Mouse (Mus musculus) brain, embryonic 14.5 days (tissue): Measurements from ENCODE around the gene Gm17545. TPM values are rescaled to one million over a fixed set of nuclear protein-coding genes. Genes with fewer than 3 reads are reported as not detected.
"Not testable (repeated sequence)": the region's sequence is repeated elsewhere in the genome, so short reads cannot be mapped to it uniquely, and the experiment has no call there.

Experiments
- DNase-seq: peaks from one replicate; pipeline ENCODE4 v3.0.0-alpha.2; 2011; ENCODE audit warnings: low read depth
- CTCF ChIP-seq: fragments of 200-500 bp; IDR thresholded peaks from 2 replicates; pipeline ENCODE4 v1.5.1; 2012; ENCODE audit warnings: inconsistent platforms, mild to moderate bottlenecking, moderate library complexity, borderline replicate concordance; ENCODE audit not compliant: insufficient read depth, insufficient read length; ENCODE audit errors: extremely low read depth
- POLR2A ChIP-seq: fragments of 200-500 bp; IDR thresholded peaks from 2 replicates; pipeline ENCODE4 v1.6.1; 2012; ENCODE audit warnings: mild to moderate bottlenecking, inconsistent platforms, borderline replicate concordance; ENCODE audit not compliant: poor library complexity, insufficient read depth, insufficient read length, severe bottlenecking; ENCODE audit errors: extremely low read depth
- polyA plus RNA-seq: library from polyadenylated mRNA; depleted of rRNA; stranded (reverse); fragments of >200 nt; gene quantifications from 2 replicates; pipeline ENCODE4 v1.2.3, GENCODE M21; 2012; rRNA removed

The Gm17545 gene
- not detected in 2 replicates for polyA plus RNA-seq

- not testable (repeated sequence) for DNase-seq
These were observed at the start of gene Gm17545 for GRCm38 (mm10) chr9:22453990-22454389. Gm17545 (plus strand) TSS chr9:22454290.

GRCm38 (mm10) chr9:22405414-22405813, 48.7 kb upstream of the Gm17545 start:
- no peak for DNase-seq
- TF ChIP-seq CTCF (no peak), POLR2A (no peak)

- not testable (repeated sequence) for DNase-seq
These were observed 46.5 kb upstream of the Gm17545 start for GRCm38 (mm10) chr9:22407633-22408032.

GRCm38 (mm10) chr9:22408344-22408743, 45.7 kb upstream of the Gm17545 start:
- peak; percentile 59 for DNase-seq

- TF ChIP-seq POLR2A, result no peak
- TF ChIP-seq CTCF, result no peak
- no peak for DNase-seq
These were observed 44.6 kb upstream of the Gm17545 start for GRCm38 (mm10) chr9:22409501-22409900.

GRCm38 (mm10) chr9:22411002-22411857, 42.9 kb upstream of the Gm17545 start, which contains the start of gene 9530077C05Rik:
9530077C05Rik (plus strand) TSS chr9:22411513.
- DNase-seq, result peak; percentile 99
- peak; percentile 92 for TF ChIP-seq CTCF
- TF ChIP-seq POLR2A, result peak; percentile 17; the same call in 1 of the 2 replicates

- TF ChIP-seq CTCF, result no peak
- no peak for DNase-seq
These were observed 37.9 kb upstream of the Gm17545 start for GRCm38 (mm10) chr9:22416187-22416586.

GRCm38 (mm10) chr9:22417547-22417946, 36.5 kb upstream of the Gm17545 start:
- TF ChIP-seq CTCF (no peak), POLR2A (no peak)
- DNase-seq, result no peak

- DNase-seq, result no peak
- TF ChIP-seq CTCF (no peak), POLR2A (no peak)
These were observed 34.2 kb upstream of the Gm17545 start for GRCm38 (mm10) chr9:22419877-22420276.

- peak; percentile 12 for DNase-seq
- TF ChIP-seq CTCF (no peak), POLR2A (no peak)
These were observed 33.6 kb upstream of the Gm17545 start for GRCm38 (mm10) chr9:22420491-22420890.

- DNase-seq, result no peak
- TF ChIP-seq POLR2A (no peak), CTCF (no peak)
These were observed 31.5 kb upstream of the Gm17545 start for GRCm38 (mm10) chr9:22422559-22422958.

- TF ChIP-seq CTCF (no peak), POLR2A (no peak)
- no peak for DNase-seq
These were observed 30.6 kb upstream of the Gm17545 start for GRCm38 (mm10) chr9:22423507-22423906.

GRCm38 (mm10) chr9:22424196-22424595, 29.9 kb upstream of the Gm17545 start:
- no peak for TF ChIP-seq POLR2A
- TF ChIP-seq CTCF, result no peak

More at GRCm38 (mm10) chr9:22424196-22424595, 29.9 kb upstream of the Gm17545 start:
- no peak for DNase-seq
